Mouse (Mus musculus) WW6 (cell line): ENCODE data around the gene Fmo5.

ENCODE experiments used
- DNase-seq: peaks from one replicate; pipeline ENCODE4 v3.0.0-alpha.2; 2013; ENCODE audit warnings: low read depth, low spot score

Gene Fmo5

GRCm38 (mm10) chr3:97680631-97681320, 52.2 kb downstream of the Fmo5 start:
- DNase-seq: no peak

GRCm38 (mm10) chr3:97681321-97682158, 52.9 kb downstream of the Fmo5 start:
- no peak for DNase-seq

- DNase-seq: no peak
Observed at GRCm38 (mm10) chr3:97682159-97682502, 53.5 kb downstream of the Fmo5 start.

- DNase-seq: no peak
Observed at GRCm38 (mm10) chr3:97682576-97682975, 54.0 kb downstream of the Fmo5 start.

GRCm38 (mm10) chr3:97683560-97684195, 55.1 kb downstream of the Fmo5 start:
- peak; percentile 75 for DNase-seq

GRCm38 (mm10) chr3:97686372-97687117, 57.9 kb downstream of the Fmo5 start:
- no peak for DNase-seq

GRCm38 (mm10) chr3:97689289-97689688, 60.7 kb downstream of the Fmo5 start:
- DNase-seq: no peak

- no peak for DNase-seq
Observed at GRCm38 (mm10) chr3:97690590-97690989, 62.0 kb downstream of the Fmo5 start.

GRCm38 (mm10) chr3:97691443-97692017, 62.9 kb downstream of the Fmo5 start:
- DNase-seq: no peak

- DNase-seq: no peak
Observed at GRCm38 (mm10) chr3:97693806-97694205, 65.2 kb downstream of the Fmo5 start.

GRCm38 (mm10) chr3:97696866-97697265, 68.3 kb downstream of the Fmo5 start:
- no peak for DNase-seq

GRCm38 (mm10) chr3:97697291-97697690, 68.7 kb downstream of the Fmo5 start:
- DNase-seq: no peak

- DNase-seq: no peak
Observed at GRCm38 (mm10) chr3:97699061-97699460, 70.5 kb downstream of the Fmo5 start.

- DNase-seq: no peak
Observed at GRCm38 (mm10) chr3:97701198-97701597, 72.6 kb downstream of the Fmo5 start.

GRCm38 (mm10) chr3:97702448-97703080, 74.0 kb downstream of the Fmo5 start:
- no peak for DNase-seq
